Mouse (Mus musculus): ENCODE data around the gene Inpp5e. TPM values are rescaled to one million over a fixed set of nuclear protein-coding genes. Genes with fewer than 3 reads are reported as not detected.

The Inpp5e gene
- polyA plus RNA-seq, 1 experiment from 2014 or later, result 25.1 TPM

DNA sequence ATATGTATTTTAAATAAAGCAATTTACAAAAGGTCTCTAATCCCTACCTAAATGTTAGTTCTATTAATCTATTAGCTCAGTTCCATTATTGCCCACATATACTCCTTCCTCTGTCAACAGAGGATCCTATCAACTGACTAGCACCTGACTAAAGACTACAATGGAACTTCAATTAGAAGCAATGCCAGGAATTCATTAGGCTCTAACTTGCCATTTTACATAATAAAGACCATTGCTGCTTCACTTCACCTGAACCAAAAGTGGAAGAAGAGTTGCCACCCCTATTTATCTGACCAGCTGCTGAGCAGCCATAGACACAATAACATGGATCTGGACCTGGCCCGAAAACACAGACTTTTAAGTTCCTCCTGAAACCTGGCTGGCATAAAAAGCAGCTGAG is 33.8 kb upstream of the Inpp5e start:
- H3K9ac ChIP-seq, result no peak overlapping the region

DNA sequence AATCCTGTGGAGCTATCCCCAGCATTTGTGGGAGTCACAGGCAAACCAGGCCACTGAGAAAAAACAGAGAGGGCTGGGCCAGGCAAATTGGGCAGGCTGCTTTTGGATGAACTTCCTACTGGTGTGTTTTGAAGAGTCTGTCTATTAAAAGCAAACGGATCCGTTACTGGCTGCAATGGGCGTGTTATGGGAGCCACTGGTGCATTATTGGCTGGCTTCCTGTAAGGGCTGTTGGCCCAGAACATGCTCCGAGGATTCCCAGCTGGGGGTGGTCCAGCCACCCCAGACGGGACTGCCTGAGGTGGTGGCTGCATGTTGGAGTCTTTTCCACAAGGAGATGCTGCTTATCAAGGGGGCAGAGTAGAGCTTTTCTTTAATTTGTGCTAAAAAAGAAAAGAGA is 32.7 kb upstream of the Inpp5e start:
- WGBS, result 66% methylated on average over 5 of the region's 5 CpGs
- no peaks in the 10 kb centered on the region for H3K27me3 ChIP-seq
- ATAC-seq (ENCODE audit: insufficient number of reproducible peaks, low FRiP score, low TSS enrichment, low read depth), result no peak
- no peak overlapping the region for H3K4me2 ChIP-seq (replicated peaks)
- H3K4me1 ChIP-seq, result peaks cover 44% of the 10 kb centered on the region
- H3K27ac ChIP-seq (replicated peaks), result no peak overlapping the region
- H3K4me3 ChIP-seq (replicated peaks), result no peak overlapping the region
- H3K9ac ChIP-seq, result no peak overlapping the region
- no peaks in the 10 kb centered on the region for H3K9me3 ChIP-seq (replicated peaks)
- H3K36me3 ChIP-seq, result peaks cover 51% of the 10 kb centered on the region

More for the DNA sequence above, 33.8 kb upstream of the Inpp5e start:
- no peak overlapping the region for H3K27ac ChIP-seq (replicated peaks)
- peaks cover 47% of the 10 kb centered on the region for H3K4me1 ChIP-seq
- peaks cover 42% of the 10 kb centered on the region for H3K36me3 ChIP-seq
- no peaks in the 10 kb centered on the region for H3K9me3 ChIP-seq (replicated peaks)
- WGBS, result 74% methylated on average over 1 of the region's 1 CpGs
- no peak overlapping the region for H3K4me2 ChIP-seq (replicated peaks)
- no peaks in the 10 kb centered on the region for H3K27me3 ChIP-seq
- no peak for ATAC-seq (ENCODE audit: insufficient number of reproducible peaks, low FRiP score, low TSS enrichment, low read depth)
- H3K4me3 ChIP-seq (replicated peaks), result no peak overlapping the region

DNA sequence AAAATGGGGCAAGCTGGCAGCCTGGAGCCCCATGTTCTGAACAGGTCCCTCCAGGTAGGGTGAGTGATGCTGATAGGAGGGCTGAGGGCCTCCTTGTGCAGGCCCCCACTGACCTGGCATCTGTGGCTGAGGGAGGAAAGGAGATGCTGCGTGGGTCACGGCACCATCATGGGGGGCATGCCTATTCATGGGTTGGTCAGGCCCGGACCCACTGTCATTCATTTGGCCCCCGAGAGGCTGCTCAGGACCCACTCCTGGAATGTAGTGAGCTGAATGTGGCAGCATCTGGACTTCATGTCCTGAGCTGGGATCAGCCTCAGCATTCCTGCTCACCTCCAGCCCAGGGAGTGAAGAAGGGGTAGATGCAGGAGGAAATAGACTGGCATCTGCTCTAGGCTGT is 32.3 kb upstream of the Inpp5e start:
- Histone ChIP-seq H3K27ac (replicated peaks) (no peak overlapping the region), H3K9ac (no peak overlapping the region), H3K4me2 (replicated peaks) (no peak overlapping the region), H3K4me3 (replicated peaks) (no peak overlapping the region), H3K4me1 (peaks cover 40% of the 10 kb centered on the region), H3K27me3 (no peaks in the 10 kb centered on the region), H3K36me3 (peaks cover 52% of the 10 kb centered on the region), H3K9me3 (replicated peaks) (no peaks in the 10 kb centered on the region)
- 100% methylated on average over 4 of the region's 4 CpGs for WGBS
- ATAC-seq (ENCODE audit: insufficient number of reproducible peaks, low FRiP score, low TSS enrichment, low read depth), result no peak

DNA sequence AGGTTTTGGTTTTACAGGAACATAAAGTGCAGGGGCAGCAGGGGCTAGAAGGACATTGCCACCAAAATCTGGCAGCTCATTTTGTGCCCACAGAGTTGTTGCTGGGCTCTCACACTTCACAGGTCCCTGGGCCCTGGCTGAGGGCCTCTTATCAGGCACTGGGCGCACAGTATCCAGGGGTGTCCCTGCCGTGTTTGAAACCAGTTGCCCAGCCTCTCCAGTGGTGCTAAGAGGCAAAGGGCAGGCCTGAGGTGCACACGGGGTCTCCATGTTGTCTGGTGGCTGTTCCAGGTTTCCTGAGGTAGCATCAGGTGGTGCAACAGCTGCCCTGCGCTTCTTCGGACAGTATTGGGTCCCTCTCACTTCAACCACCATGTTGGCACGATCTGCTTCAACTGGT is 30.7 kb upstream of the Inpp5e start:
- 94% methylated on average over 6 of the region's 6 CpGs for WGBS
- H3K36me3 ChIP-seq, result peaks cover 68% of the 10 kb centered on the region
- peaks cover 36% of the 10 kb centered on the region for H3K4me1 ChIP-seq
- no peak overlapping the region for H3K27ac ChIP-seq (replicated peaks)
- H3K4me3 ChIP-seq (replicated peaks), result no peak overlapping the region
- no peak for ATAC-seq (ENCODE audit: insufficient number of reproducible peaks, low FRiP score, low TSS enrichment, low read depth)
- H3K4me2 ChIP-seq (replicated peaks), result no peak overlapping the region
- H3K9me3 ChIP-seq (replicated peaks), result no peaks in the 10 kb centered on the region
- H3K27me3 ChIP-seq, result no peaks in the 10 kb centered on the region
- no peak overlapping the region for H3K9ac ChIP-seq

- H3K4me3 ChIP-seq (replicated peaks), result no peak overlapping the region
- peaks cover 81% of the 10 kb centered on the region for H3K36me3 ChIP-seq
- H3K4me1 ChIP-seq, result peaks cover 25% of the 10 kb centered on the region
- H3K4me2 ChIP-seq (replicated peaks), result no peak overlapping the region
- no peaks in the 10 kb centered on the region for H3K9me3 ChIP-seq (replicated peaks)
- WGBS, result 83% methylated on average over 7 of the region's 7 CpGs
- H3K27ac ChIP-seq (replicated peaks), result no peak overlapping the region
- ATAC-seq (ENCODE audit: insufficient number of reproducible peaks, low FRiP score, low TSS enrichment, low read depth), result peak; percentile 31; the same call in 1 of the 2 replicates
- H3K27me3 ChIP-seq, result no peaks in the 10 kb centered on the region
- no peak overlapping the region for H3K9ac ChIP-seq
Measured at GRCm38 (mm10) chr2:26438373-26438772, 29.4 kb upstream of the Inpp5e start.

DNA sequence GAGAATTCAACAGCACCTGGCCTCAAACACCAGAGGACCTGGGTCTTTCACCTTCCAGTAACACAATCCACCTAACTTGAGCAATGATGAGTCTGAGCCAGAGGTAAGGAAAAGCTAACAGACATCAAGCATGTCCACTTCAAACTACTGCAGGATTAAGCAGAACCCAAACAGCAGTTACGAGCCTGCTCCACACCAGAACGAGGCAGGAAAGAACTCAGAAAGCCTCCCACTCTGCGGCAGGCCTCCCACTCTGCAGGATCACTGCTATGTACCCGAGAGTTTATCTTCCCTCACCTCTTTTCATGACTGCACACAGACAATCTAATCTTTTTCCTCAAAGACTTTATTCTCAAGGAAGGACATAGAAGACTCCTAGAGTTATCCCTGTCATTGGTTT is 28.2 kb upstream of the Inpp5e start:
- Histone ChIP-seq H3K4me1 (peaks cover 19% of the 10 kb centered on the region), H3K4me2 (replicated peaks) (no peak overlapping the region), H3K9me3 (replicated peaks) (no peaks in the 10 kb centered on the region), H3K4me3 (replicated peaks) (no peak overlapping the region), H3K27ac (replicated peaks) (no peak overlapping the region), H3K36me3 (peaks cover 91% of the 10 kb centered on the region), H3K9ac (no peak overlapping the region), H3K27me3 (no peaks in the 10 kb centered on the region)
- 65% methylated on average over 4 of the region's 4 CpGs for WGBS
- no peak for ATAC-seq (ENCODE audit: insufficient number of reproducible peaks, low FRiP score, low TSS enrichment, low read depth)

- ATAC-seq (ENCODE audit: insufficient number of reproducible peaks, low FRiP score, low TSS enrichment, low read depth), result no peak
- H3K4me2 ChIP-seq (replicated peaks), result no peak overlapping the region
- H3K27me3 ChIP-seq, result no peaks in the 10 kb centered on the region
- H3K4me3 ChIP-seq (replicated peaks), result no peak overlapping the region
- peaks cover 91% of the 10 kb centered on the region for H3K36me3 ChIP-seq
- peaks cover 19% of the 10 kb centered on the region for H3K4me1 ChIP-seq
- no peak overlapping the region for H3K9ac ChIP-seq
- WGBS, result 96% methylated on average over 7 of the region's 7 CpGs
- H3K27ac ChIP-seq (replicated peaks), result no peak overlapping the region
- no peaks in the 10 kb centered on the region for H3K9me3 ChIP-seq (replicated peaks)
Measured at GRCm38 (mm10) chr2:26434791-26435572, 26.0 kb upstream of the Inpp5e start.

DNA sequence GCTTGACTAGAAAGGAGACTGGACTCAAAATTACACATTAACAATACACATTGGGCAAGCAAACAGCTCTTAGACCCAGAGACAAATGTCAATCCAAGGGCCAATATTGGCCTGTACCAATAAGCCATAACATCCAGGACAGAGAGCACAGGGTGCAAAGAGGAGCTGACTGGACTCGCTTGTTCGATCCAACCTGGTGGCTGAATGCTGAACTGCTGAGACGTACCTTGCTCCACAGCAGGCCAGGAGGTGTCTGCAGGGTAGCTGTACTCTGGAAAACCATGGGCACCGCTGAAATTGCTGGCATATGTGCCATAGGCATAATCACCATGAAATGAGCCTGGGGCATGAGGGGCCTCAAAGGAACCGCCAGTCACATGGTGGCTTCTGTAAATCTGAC is 20.8 kb upstream of the Inpp5e start:
- 82% methylated on average over 5 of the region's 5 CpGs for WGBS
- Histone ChIP-seq H3K9me3 (replicated peaks) (no peaks in the 10 kb centered on the region), H3K4me3 (replicated peaks) (no peak overlapping the region), H3K27ac (replicated peaks) (no peak overlapping the region), H3K36me3 (peaks cover 95% of the 10 kb centered on the region), H3K4me2 (replicated peaks) (no peak overlapping the region), H3K9ac (no peak overlapping the region), H3K4me1 (no peaks in the 10 kb centered on the region), H3K27me3 (no peaks in the 10 kb centered on the region)
- no peak for ATAC-seq (ENCODE audit: insufficient number of reproducible peaks, low FRiP score, low TSS enrichment, low read depth)

DNA sequence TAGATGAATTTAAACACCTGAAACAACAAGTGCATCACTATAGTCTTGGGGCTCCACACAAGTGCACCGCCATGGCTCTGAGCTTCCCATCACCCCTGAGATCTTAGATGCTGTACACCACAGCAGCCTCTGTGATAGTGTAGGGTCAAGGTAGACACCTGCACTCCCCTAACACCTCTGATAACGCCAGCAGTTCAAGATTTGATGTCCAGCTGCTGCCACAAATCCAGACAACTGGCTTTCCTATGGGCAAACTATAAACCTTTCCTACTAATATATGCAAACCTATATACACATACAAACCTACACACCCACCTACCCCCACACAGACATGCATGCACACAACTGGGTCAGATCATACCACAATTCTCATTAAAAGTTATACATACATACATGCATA is 15.5 kb upstream of the Inpp5e start:
- H3K4me3 ChIP-seq (replicated peaks), result no peak overlapping the region
- ATAC-seq (ENCODE audit: insufficient number of reproducible peaks, low FRiP score, low TSS enrichment, low read depth), result no peak
- H3K9me3 ChIP-seq (replicated peaks), result no peaks in the 10 kb centered on the region
- no peak overlapping the region for H3K4me2 ChIP-seq (replicated peaks)
- no peaks in the 10 kb centered on the region for H3K4me1 ChIP-seq
- H3K27me3 ChIP-seq, result no peaks in the 10 kb centered on the region
- WGBS, result 92% methylated on average over 2 of the region's 2 CpGs
- H3K27ac ChIP-seq (replicated peaks), result no peak overlapping the region
- peaks cover 96% of the 10 kb centered on the region for H3K36me3 ChIP-seq
- no peak overlapping the region for H3K9ac ChIP-seq

GRCm38 (mm10) chr2:26423086-26423485 is 14.1 kb upstream of the Inpp5e start:
- H3K4me3 ChIP-seq (replicated peaks), result no peak overlapping the region
- no peaks in the 10 kb centered on the region for H3K9me3 ChIP-seq (replicated peaks)
- WGBS, result 84% methylated on average over 1 of the region's 1 CpGs
- no peaks in the 10 kb centered on the region for H3K27me3 ChIP-seq
- no peak overlapping the region for H3K9ac ChIP-seq
- no peak for ATAC-seq (ENCODE audit: insufficient number of reproducible peaks, low FRiP score, low TSS enrichment, low read depth)
- H3K4me2 ChIP-seq (replicated peaks), result no peak overlapping the region
- H3K27ac ChIP-seq (replicated peaks), result no peak overlapping the region
- H3K36me3 ChIP-seq, result peaks cover 96% of the 10 kb centered on the region
- H3K4me1 ChIP-seq, result no peaks in the 10 kb centered on the region

- no peak overlapping the region for H3K4me3 ChIP-seq (replicated peaks)
- H3K27ac ChIP-seq (replicated peaks), result no peak overlapping the region
- H3K4me2 ChIP-seq (replicated peaks), result no peak overlapping the region
- WGBS, result 96% methylated on average over 2 of the region's 2 CpGs
- H3K9ac ChIP-seq, result no peak overlapping the region
- no peaks in the 10 kb centered on the region for H3K9me3 ChIP-seq (replicated peaks)
- H3K27me3 ChIP-seq, result no peaks in the 10 kb centered on the region
- ATAC-seq (ENCODE audit: insufficient number of reproducible peaks, low FRiP score, low TSS enrichment, low read depth), result no peak
- H3K4me1 ChIP-seq, result no peaks in the 10 kb centered on the region
- peaks cover 98% of the 10 kb centered on the region for H3K36me3 ChIP-seq
Measured at GRCm38 (mm10) chr2:26421969-26422368, 13.0 kb upstream of the Inpp5e start.

GRCm38 (mm10) chr2:26418120-26418519 is 9.1 kb upstream of the Inpp5e start:
- no peak for ATAC-seq (ENCODE audit: insufficient number of reproducible peaks, low FRiP score, low TSS enrichment, low read depth)
- Histone ChIP-seq H3K27ac (replicated peaks) (no peak overlapping the region), H3K9ac (no peak overlapping the region), H3K36me3 (peaks cover 98% of the 10 kb centered on the region), H3K4me1 (no peaks in the 10 kb centered on the region), H3K27me3 (no peaks in the 10 kb centered on the region), H3K9me3 (replicated peaks) (no peaks in the 10 kb centered on the region), H3K4me3 (replicated peaks) (no peak overlapping the region), H3K4me2 (replicated peaks) (no peak overlapping the region)
- 85% methylated on average over 1 of the region's 1 CpGs for WGBS

All from embryonic facial prominence, embryonic 15.5 days (tissue).